Mouse (Mus musculus) kidney, adult 2 months (tissue): ENCODE measurements around the gene Gja10.

Experiments used
- CTCF ChIP-seq: fragments of 200-500 bp; conservative IDR thresholded peaks from 2 replicates; pipeline ENCODE4 v1.5.1; 2011; ENCODE audit warnings: low read depth, mild to moderate bottlenecking, control low read depth, low read length, moderate library complexity, mixed read lengths; ENCODE audit not compliant: insufficient read depth, insufficient read length
- POLR2A ChIP-seq: fragments of 200-500 bp; IDR thresholded peaks from one replicate; pipeline ENCODE4 v1.6.1; 2011; ENCODE audit warnings: low read depth, low read length, control low read depth

GRCm38 (mm10) chr4:32562319-32563115, 40.0 kb downstream of the Gja10 start:
- TF ChIP-seq CTCF, result no peak
- TF ChIP-seq POLR2A, result no peak
